ENCODE assay signal across 9 mouse cellular contexts in genomic region chr7:137321961-137322784, GRCm38 (mm10). TPM values are rescaled to one million over a fixed set of nuclear protein-coding genes. Genes with fewer than 3 reads are reported as not detected.
A peak's percentile ranks its signal among the peaks of the same experiment; 100 is the strongest.
DNase-seq lines count a peak whose midpoint lies in the region; ATAC-seq lines count a peak whose summit lies in the region.
"Had no signal": no experiment of that assay in that cellular context is flagged by ENCODE, and none has a peak within 500 bp of the region (broad histone marks: within the 10 kb centered on the region; RNA-seq: fewer than 3 reads in every experiment).

No protein-coding gene starts in this region.

- H3K9me3 ChIP-seq in lung, embryonic 16.5 days (ENCODE audit: control insufficient read depth, low read length): no peaks in the 10 kb centered on the region
- H3K9me3 ChIP-seq in forebrain, embryonic 16.5 days (ENCODE audit: control insufficient read depth, low read length): peaks cover 2% of the 10 kb centered on the region; the same call in 1 of the 2 replicates
- H3K9me3 ChIP-seq in liver, embryonic 12.5 days (replicated peaks): no peaks in the 10 kb centered on the region
- H3K9me3 ChIP-seq in stomach, embryonic 16.5 days (replicated peaks; ENCODE audit: control insufficient read depth, low read length): 0 out of 2 replicates have a peak, but pooled peaks cover 5% of the 10 kb centered on the region

- no peaks in the 10 kb centered on the region for H3K36me3 ChIP-seq in lung, embryonic 16.5 days (ENCODE audit: control insufficient read depth, insufficient read depth, low read length)
- no peaks in the 10 kb centered on the region for H3K36me3 ChIP-seq in forebrain, embryonic 16.5 days (ENCODE audit: control insufficient read depth, insufficient read depth)
- no peaks in the 10 kb centered on the region for H3K36me3 ChIP-seq in liver, embryonic 12.5 days
- H3K36me3 ChIP-seq in stomach, embryonic 16.5 days (ENCODE audit: control insufficient read depth, insufficient read depth, low read length): no peaks in the 10 kb centered on the region

- under 1% methylated on average over 55 of the region's 72 CpGs for WGBS in lung, embryonic 16.5 days
- WGBS in forebrain, embryonic 16.5 days: under 1% methylated on average over 57 of the region's 72 CpGs
- WGBS in liver, embryonic 12.5 days (ENCODE audit: insufficient replicate concordance): 2% methylated on average over 69 of the region's 72 CpGs
- under 1% methylated on average over 70 of the region's 72 CpGs for WGBS in stomach, embryonic 16.5 days

- 0 out of 2 replicates have a peak, but pooled peaks have one; percentile 23 for ATAC-seq in lung, embryonic 16.5 days (ENCODE audit: low read depth)
- no peak for ATAC-seq in forebrain, embryonic 16.5 days
- ATAC-seq in liver, embryonic 12.5 days: no peak
- no peak for ATAC-seq in stomach, embryonic 16.5 days (ENCODE audit: insufficient read depth, low FRiP score)
- no peak for ATAC-seq in CD4-positive, CD25-positive, alpha-beta regulatory T cell, adult 4 months

- no peak overlapping the region for H3K27ac ChIP-seq in lung, embryonic 16.5 days (ENCODE audit: low read length)
- no peak overlapping the region for H3K27ac ChIP-seq in forebrain, embryonic 16.5 days (ENCODE audit: low read length)
- H3K27ac ChIP-seq in liver, embryonic 12.5 days: no peak overlapping the region
- no peak overlapping the region for H3K27ac ChIP-seq in stomach, embryonic 16.5 days (ENCODE audit: low read length)

- H3K4me1 ChIP-seq in lung, embryonic 16.5 days (replicated peaks; ENCODE audit: control insufficient read depth, insufficient read depth, low read length): peaks cover 11% of the 10 kb centered on the region
- H3K4me1 ChIP-seq in forebrain, embryonic 16.5 days (replicated peaks; ENCODE audit: control insufficient read depth, insufficient read depth, low read length): peaks cover 29% of the 10 kb centered on the region
- H3K4me1 ChIP-seq in liver, embryonic 12.5 days: peaks cover 8% of the 10 kb centered on the region; the same call in 1 of the 2 replicates
- peaks cover 16% of the 10 kb centered on the region for H3K4me1 ChIP-seq in stomach, embryonic 16.5 days (ENCODE audit: control insufficient read depth, insufficient read depth, low read length)

- H3K4me2 ChIP-seq in lung, embryonic 16.5 days (ENCODE audit: low read depth, low read length): peak overlapping the region; percentile 55
- peak overlapping the region; percentile 50 for H3K4me2 ChIP-seq in forebrain, embryonic 16.5 days (ENCODE audit: low read length)
- H3K4me2 ChIP-seq in liver, embryonic 12.5 days: peak overlapping the region; percentile 50
- H3K4me2 ChIP-seq in stomach, embryonic 16.5 days (ENCODE audit: low read depth, low read length): peak overlapping the region; percentile 61

- no peak for DNase-seq in lung, postnatal 4 days
- DNase-seq in adrenal gland, postnatal 36 days: no peak
- DNase-seq in cerebellum, postnatal 36 days: no peak

- peak overlapping the region; percentile 35 for H3K4me3 ChIP-seq in lung, embryonic 16.5 days (ENCODE audit: low read length)
- peak overlapping the region; percentile 34 for H3K4me3 ChIP-seq in forebrain, embryonic 16.5 days (replicated peaks; ENCODE audit: low read length)
- H3K4me3 ChIP-seq in liver, embryonic 12.5 days: peak overlapping the region; percentile 35
- peak overlapping the region; percentile 42 for H3K4me3 ChIP-seq in stomach, embryonic 16.5 days (replicated peaks; ENCODE audit: low read length)
- H3K4me3 ChIP-seq: erythroblast, embryonic 14.5 days had no signal

- peak overlapping the region; percentile 12; the same call in 1 of the 2 replicates for H3K9ac ChIP-seq in lung, embryonic 16.5 days (ENCODE audit: low read length)
- H3K9ac ChIP-seq in forebrain, embryonic 16.5 days (replicated peaks; ENCODE audit: low read depth, low read length): no peak overlapping the region
- no peak overlapping the region for H3K9ac ChIP-seq in liver, embryonic 12.5 days
- peak overlapping the region; percentile 54 for H3K9ac ChIP-seq in stomach, embryonic 16.5 days (ENCODE audit: low read length)

- H3K27me3 ChIP-seq in lung, embryonic 16.5 days (ENCODE audit: control insufficient read depth, insufficient read depth, low read depth, low read length): peaks cover 76% of the 10 kb centered on the region
- H3K27me3 ChIP-seq in forebrain, embryonic 16.5 days (replicated peaks; ENCODE audit: control insufficient read depth, insufficient read depth, low read length): peaks cover 83% of the 10 kb centered on the region
- H3K27me3 ChIP-seq in liver, embryonic 12.5 days (replicated peaks): peaks cover 96% of the 10 kb centered on the region
- H3K27me3 ChIP-seq in stomach, embryonic 16.5 days (ENCODE audit: control insufficient read depth, insufficient read depth, low read length): peaks cover 86% of the 10 kb centered on the region

RNA-seq across cellular contexts. Expression of gene Ebf3, which starts 7.9 kb away (rescaled TPM):
- 0.18 and 0.23 TPM in 2 replicates for polyA plus RNA-seq in lung, embryonic 16.5 days (2015; fragmentation: Nextera tagmentation; extraction: Ambion mirVana)
- polyA plus RNA-seq in forebrain, embryonic 16.5 days (2015; fragmentation: Nextera tagmentation; extraction: Ambion mirVana): 0.72 and 0.73 TPM in 2 replicates
- 0.07 and 0.10 TPM in 2 replicates for polyA plus RNA-seq in liver, embryonic 12.5 days (2016; fragmentation: Nextera tagmentation; extraction: Ambion mirVana)
- 0.79 and 0.84 TPM in 2 replicates for polyA plus RNA-seq in stomach, embryonic 16.5 days (2015; fragmentation: Nextera tagmentation; extraction: Ambion mirVana)
- 1 to 10 TPM; 4.2 to 4.8 TPM for total RNA-seq in adrenal gland, postnatal 36 days (2021)
- not detected for polyA plus RNA-seq in CD4-positive, CD25-positive, alpha-beta regulatory T cell, adult 4 months (2017; shearing (Covaris generic))
- polyA plus RNA-seq: erythroblast, embryonic 14.5 days had no signal

Comparison
In these comparisons a context has a peak if more than half of its experiments do, and no peak if none do; other contexts are left out.
1. H3K9ac ChIP-seq: peak in lung, embryonic 16.5 days (single experiment) and stomach, embryonic 16.5 days (single experiment); none in forebrain, embryonic 16.5 days (single experiment) and liver, embryonic 12.5 days (single experiment).
2. Peak in every context shown above with its lines, with median percentiles within 50 percentile points of each other: H3K4me2 ChIP-seq and H3K4me3 ChIP-seq.